Mouse (Mus musculus) limb, embryonic 13.5 days (tissue): Measurements from ENCODE around the gene Fgf14. TPM values are rescaled to one million over a fixed set of nuclear protein-coding genes. Genes with fewer than 3 reads are reported as not detected.
A peak's percentile ranks its signal among the peaks of the same experiment; 100 is the strongest.

Experiments used
- ATAC-seq: fragments of 200-750 bp; cut with Nextera tagmentation; 2 replicates; pipeline ENCODE4 v1.8.0; 2017; ENCODE audit warnings: low read depth, moderate number of reproducible peaks, moderate TSS enrichment; ENCODE audit not compliant: low FRiP score
- H3K27ac ChIP-seq: fragments of 300-500 bp; sonication (generic); 2 replicates; pipeline ENCODE4 v1.5.1; 2015; ENCODE audit warnings: inconsistent platforms, mild to moderate bottlenecking, moderate library complexity
- H3K27me3 ChIP-seq: fragments of 300-500 bp; sonication (generic); 2 replicates; pipeline ENCODE4 v1.6.1; 2015; ENCODE audit warnings: mild to moderate bottlenecking, inconsistent platforms
- H3K36me3 ChIP-seq: fragments of 300-500 bp; sonication (generic); 2 replicates; pipeline ENCODE4 v1.6.1; 2015; ENCODE audit warnings: inconsistent platforms, mild to moderate bottlenecking, moderate library complexity
- H3K4me1 ChIP-seq: fragments of 300-500 bp; sonication (generic); 2 replicates; pipeline ENCODE4 v1.6.1; 2015; ENCODE audit warnings: inconsistent platforms
- H3K4me2 ChIP-seq: fragments of 300-500 bp; sonication (generic); replicated peaks from 2 replicates; pipeline ENCODE4 v1.6.1; 2015; ENCODE audit warnings: inconsistent platforms, mild to moderate bottlenecking, moderate library complexity
- H3K4me3 ChIP-seq: fragments of 300-500 bp; sonication (generic); 2 replicates; pipeline ENCODE4 v1.5.1; 2015; ENCODE audit warnings: moderate library complexity, mild to moderate bottlenecking, inconsistent platforms
- H3K9ac ChIP-seq: fragments of 300-500 bp; sonication (generic); 2 replicates; pipeline ENCODE4 v1.6.1; 2015; ENCODE audit warnings: mild to moderate bottlenecking, inconsistent platforms
- H3K9me3 ChIP-seq: fragments of 300-500 bp; sonication (generic); 2 replicates; pipeline ENCODE4 v1.6.1; 2016; ENCODE audit warnings: inconsistent platforms
- WGBS: fragments of 180-500 bp; shearing (Covaris S2); methylation state at CpG from one replicate; pipeline ENCODE4 v1.1.7; 2015; 5-methylcytosine and 5-hydroxymethylcytosine counted together
- polyA plus RNA-seq: library from polyadenylated mRNA; unstranded; fragments of >200 nt; fragmentation: Nextera tagmentation; extraction: Ambion mirVana; gene quantifications from 2 replicates; pipeline ENCODE4 v1.2.1, GENCODE M21; 2015

Fgf14 gene
- polyA plus RNA-seq, 1 experiment from 2014 or later: 0.81 TPM

GRCm38 (mm10) chr14:124263199-124263598 is 413.7 kb downstream of the Fgf14 start:
- H3K4me3 ChIP-seq: no peak overlapping the region
- no peak for ATAC-seq
- H3K36me3 ChIP-seq: no peaks in the 10 kb centered on the region
- H3K4me1 ChIP-seq: no peaks in the 10 kb centered on the region
- no peak overlapping the region for H3K4me2 ChIP-seq
- no peaks in the 10 kb centered on the region for H3K9me3 ChIP-seq
- H3K27me3 ChIP-seq: no peaks in the 10 kb centered on the region
- no peak overlapping the region for H3K9ac ChIP-seq
- H3K27ac ChIP-seq: no peak overlapping the region

- Histone ChIP-seq H3K4me2 (no peak overlapping the region), H3K4me1 (no peaks in the 10 kb centered on the region), H3K4me3 (no peak overlapping the region), H3K36me3 (no peaks in the 10 kb centered on the region), H3K27ac (no peak overlapping the region), H3K27me3 (no peaks in the 10 kb centered on the region), H3K9ac (no peak overlapping the region), H3K9me3 (0 out of 2 replicates have a peak, but pooled peaks cover 4% of the 10 kb centered on the region)
- no peak for ATAC-seq
- 69% methylated on average over 1 of the region's 1 CpGs for WGBS
Measured at GRCm38 (mm10) chr14:124247517-124247916, 429.4 kb downstream of the Fgf14 start.

- H3K27me3 ChIP-seq: no peaks in the 10 kb centered on the region
- H3K27ac ChIP-seq: no peak overlapping the region
- no peak overlapping the region for H3K9ac ChIP-seq
- H3K4me1 ChIP-seq: no peaks in the 10 kb centered on the region
- H3K4me3 ChIP-seq: no peak overlapping the region
- no peak overlapping the region for H3K4me2 ChIP-seq
- H3K36me3 ChIP-seq: no peaks in the 10 kb centered on the region
- 60% methylated on average over 2 of the region's 2 CpGs for WGBS
- no peaks in the 10 kb centered on the region for H3K9me3 ChIP-seq
- ATAC-seq: no peak
Measured at GRCm38 (mm10) chr14:124223445-124223844, 453.5 kb downstream of the Fgf14 start.

- H3K9me3 ChIP-seq: no peaks in the 10 kb centered on the region
- H3K4me2 ChIP-seq: no peak overlapping the region
- no peaks in the 10 kb centered on the region for H3K36me3 ChIP-seq
- no peaks in the 10 kb centered on the region for H3K27me3 ChIP-seq
- no peak overlapping the region for H3K4me3 ChIP-seq
- H3K27ac ChIP-seq: no peak overlapping the region
- H3K4me1 ChIP-seq: no peaks in the 10 kb centered on the region
- WGBS: 32% methylated on average over 1 of the region's 1 CpGs
- no peak overlapping the region for H3K9ac ChIP-seq
- no peak for ATAC-seq
Measured at GRCm38 (mm10) chr14:124222447-124222846, 454.5 kb downstream of the Fgf14 start.

GRCm38 (mm10) chr14:124220979-124221378 is 455.9 kb downstream of the Fgf14 start:
- Histone ChIP-seq H3K9me3 (no peaks in the 10 kb centered on the region), H3K9ac (no peak overlapping the region), H3K27ac (no peak overlapping the region), H3K36me3 (no peaks in the 10 kb centered on the region), H3K4me1 (no peaks in the 10 kb centered on the region), H3K4me2 (no peak overlapping the region), H3K27me3 (no peaks in the 10 kb centered on the region), H3K4me3 (no peak overlapping the region)
- no peak for ATAC-seq
- 56% methylated on average over 2 of the region's 2 CpGs for WGBS

GRCm38 (mm10) chr14:124195806-124196205 is 481.1 kb downstream of the Fgf14 start:
- H3K36me3 ChIP-seq: no peaks in the 10 kb centered on the region
- 17% methylated on average over 7 of the region's 7 CpGs for WGBS
- H3K4me3 ChIP-seq: no peak overlapping the region
- no peak overlapping the region for H3K27ac ChIP-seq
- H3K27me3 ChIP-seq: peaks cover 40% of the 10 kb centered on the region
- ATAC-seq: no peak
- H3K9ac ChIP-seq: no peak overlapping the region
- H3K4me1 ChIP-seq: peaks cover 5% of the 10 kb centered on the region; the same call in 1 of the 2 replicates
- no peaks in the 10 kb centered on the region for H3K9me3 ChIP-seq
- H3K4me2 ChIP-seq: no peak overlapping the region

- Histone ChIP-seq H3K27ac (no peak overlapping the region), H3K27me3 (peaks cover 43% of the 10 kb centered on the region), H3K4me2 (no peak overlapping the region), H3K36me3 (no peaks in the 10 kb centered on the region), H3K9ac (no peak overlapping the region), H3K4me1 (peaks cover 5% of the 10 kb centered on the region; the same call in 1 of the 2 replicates), H3K4me3 (no peak overlapping the region), H3K9me3 (no peaks in the 10 kb centered on the region)
- no peak for ATAC-seq
- 31% methylated on average over 10 of the region's 10 CpGs for WGBS
Measured at GRCm38 (mm10) chr14:124195331-124195730, 481.6 kb downstream of the Fgf14 start.

- WGBS: 7% methylated on average over 15 of the region's 15 CpGs
Measured at GRCm38 (mm10) chr14:124192815-124193142, 484.1 kb downstream of the Fgf14 start.

GRCm38 (mm10) chr14:124191913-124192814 is 484.8 kb downstream of the Fgf14 start:
- Histone ChIP-seq H3K36me3 (no peaks in the 10 kb centered on the region), H3K4me1 (peaks cover 5% of the 10 kb centered on the region; the same call in 1 of the 2 replicates), H3K9ac (peak overlapping the region; percentile 13; the same call in 1 of the 2 replicates), H3K27ac (no peak overlapping the region), H3K4me2 (peak overlapping the region; percentile 54), H3K4me3 (peak overlapping the region; percentile 26), H3K27me3 (peaks cover 43% of the 10 kb centered on the region), H3K9me3 (no peaks in the 10 kb centered on the region)
- no peak for ATAC-seq
- 1% methylated on average over 42 of the region's 42 CpGs for WGBS

More at GRCm38 (mm10) chr14:124192815-124193142, 484.1 kb downstream of the Fgf14 start:
- Histone ChIP-seq H3K4me2 (0 out of 2 replicates have a peak overlapping the region, but pooled peaks have one; percentile 54), H3K9ac (no peak overlapping the region), H3K36me3 (no peaks in the 10 kb centered on the region), H3K27me3 (peaks cover 43% of the 10 kb centered on the region), H3K27ac (no peak overlapping the region), H3K4me3 (peak overlapping the region; percentile 26; the same call in 1 of the 2 replicates), H3K9me3 (no peaks in the 10 kb centered on the region), H3K4me1 (peaks cover 5% of the 10 kb centered on the region; the same call in 1 of the 2 replicates)
- no peak for ATAC-seq

- Histone ChIP-seq H3K9me3 (no peaks in the 10 kb centered on the region), H3K4me3 (no peak overlapping the region), H3K4me2 (no peak overlapping the region), H3K27me3 (no peaks in the 10 kb centered on the region), H3K4me1 (no peaks in the 10 kb centered on the region), H3K36me3 (no peaks in the 10 kb centered on the region), H3K27ac (no peak overlapping the region), H3K9ac (no peak overlapping the region)
- no peak for ATAC-seq
- 74% methylated on average over 1 of the region's 1 CpGs for WGBS
Measured at GRCm38 (mm10) chr14:124180265-124180664, 496.7 kb downstream of the Fgf14 start.

- 90% methylated on average over 1 of the region's 1 CpGs for WGBS
- Histone ChIP-seq H3K4me3 (no peak overlapping the region), H3K9ac (no peak overlapping the region), H3K9me3 (no peaks in the 10 kb centered on the region), H3K27me3 (no peaks in the 10 kb centered on the region), H3K4me2 (no peak overlapping the region), H3K27ac (no peak overlapping the region), H3K4me1 (no peaks in the 10 kb centered on the region), H3K36me3 (no peaks in the 10 kb centered on the region)
- no peak for ATAC-seq
Measured at GRCm38 (mm10) chr14:124174111-124174510, 502.8 kb downstream of the Fgf14 start.

GRCm38 (mm10) chr14:124163618-124164185 is 513.2 kb downstream of the Fgf14 start:
- no peaks in the 10 kb centered on the region for H3K4me1 ChIP-seq
- no peaks in the 10 kb centered on the region for H3K9me3 ChIP-seq
- ATAC-seq: no peak
- WGBS: 50% methylated on average over 1 of the region's 1 CpGs
- no peaks in the 10 kb centered on the region for H3K27me3 ChIP-seq
- no peak overlapping the region for H3K4me3 ChIP-seq
- H3K36me3 ChIP-seq: no peaks in the 10 kb centered on the region
- H3K9ac ChIP-seq: no peak overlapping the region
- no peak overlapping the region for H3K27ac ChIP-seq
- H3K4me2 ChIP-seq: no peak overlapping the region
